10 mouse cellular contexts compared by ENCODE assay signal in genomic region chr2:168117967-168118366, GRCm38 (mm10). TPM values are rescaled to one million over a fixed set of nuclear protein-coding genes. Genes with fewer than 3 reads are reported as not detected.
A peak's percentile ranks its signal among the peaks of the same experiment; 100 is the strongest.
DNase-seq lines count a peak whose midpoint lies in the region; ATAC-seq and TF ChIP-seq lines count a peak whose summit lies in the region.
"Had no signal": no experiment of that assay in that cellular context is flagged by ENCODE, and none has a peak within 500 bp of the region (broad histone marks: within the 10 kb centered on the region; RNA-seq: fewer than 3 reads in every experiment).

No protein-coding gene starts in this region.

- H3K4me2 ChIP-seq in forebrain, embryonic 13.5 days: peak overlapping the region; percentile 67; the same call in 1 of the 2 replicates

- peaks cover 31% of the 10 kb centered on the region for H3K27me3 ChIP-seq in embryonic facial prominence, embryonic 10.5 days (replicated peaks; ENCODE audit: low read depth, poor library complexity, severe bottlenecking)
- 0 out of 2 replicates have a peak, but pooled peaks cover 7% of the 10 kb centered on the region for H3K27me3 ChIP-seq in forebrain, embryonic 13.5 days

- no peak for ATAC-seq in forebrain, embryonic 13.5 days
- ATAC-seq in megakaryocyte-erythroid progenitor cell, adult 5-6 weeks (replicated peaks; ENCODE audit: low FRiP score, low TSS enrichment, poor library complexity, severe bottlenecking): 0 out of 2 replicates have a peak, but pooled peaks have one; percentile 13

- intact Hi-C loops in left cerebral cortex, adult 2 months (cut with DNase I): loop anchor here (1.0 to 10.0 kb wide), 2 partner anchors 89 to 327 kb away; partner anchors contain the start of gene Adnp

- TF ChIP-seq CTCF in left cerebral cortex, adult 2 months (IDR thresholded peaks at IDR 0.05): no peak

- peak overlapping the region; percentile 30; the same call in 1 of the 2 replicates for H3K9ac ChIP-seq in forebrain, embryonic 13.5 days

- H3K4me3 ChIP-seq in left cerebral cortex, adult 2 months: peak overlapping the region; percentile 55
- H3K4me3 ChIP-seq in embryonic facial prominence, embryonic 10.5 days: peak overlapping the region; percentile 61
- no peak overlapping the region for H3K4me3 ChIP-seq in forebrain, embryonic 13.5 days

- peak in 1 of 2 experiments; percentile 52 for DNase-seq in left cerebral cortex, adult 2 months (ENCODE audit: extremely low spot score in 1 of 2, low spot score in 2 of 2)
- no peak for DNase-seq in left cerebral cortex, adult 11 months (ENCODE audit: low spot score)
- no peak for DNase-seq in embryonic facial prominence, embryonic 10.5 days (ENCODE audit: low spot score)
- no peak for DNase-seq in adrenal gland, adult 18-20 months (ENCODE audit: low spot score in 2 of 2)
- DNase-seq in gastrocnemius, postnatal 25 days: no peak
- no peak for DNase-seq in ovary, postnatal 10 days (ENCODE audit: low spot score)
- DNase-seq: cerebellum, adult 9-10 months; gastrocnemius, postnatal 36 days had no signal

- H3K4me1 ChIP-seq in embryonic facial prominence, embryonic 10.5 days: peaks cover 37% of the 10 kb centered on the region
- peaks cover 18% of the 10 kb centered on the region for H3K4me1 ChIP-seq in forebrain, embryonic 13.5 days

- H3K9me3 ChIP-seq in embryonic facial prominence, embryonic 10.5 days: no peaks in the 10 kb centered on the region
- no peaks in the 10 kb centered on the region for H3K9me3 ChIP-seq in forebrain, embryonic 13.5 days (replicated peaks)

- H3K27ac ChIP-seq in left cerebral cortex, adult 2 months: peak overlapping the region; percentile 83
- H3K27ac ChIP-seq in embryonic facial prominence, embryonic 10.5 days (replicated peaks): peak overlapping the region; percentile 82; the same call in 1 of the 2 replicates
- no peak overlapping the region for H3K27ac ChIP-seq in forebrain, embryonic 13.5 days

- no peaks in the 10 kb centered on the region for H3K36me3 ChIP-seq in embryonic facial prominence, embryonic 10.5 days (replicated peaks)
- H3K36me3 ChIP-seq in forebrain, embryonic 13.5 days (ENCODE audit: poor library complexity, severe bottlenecking): no peaks in the 10 kb centered on the region

- WGBS in embryonic facial prominence, embryonic 10.5 days: 47% methylated on average over 16 of the region's 16 CpGs
- WGBS in forebrain, embryonic 13.5 days: 54% methylated on average over 16 of the region's 16 CpGs

RNA-seq across cellular contexts. Expression of gene Pard6b, which starts 37.2 kb away (rescaled TPM):
- 1 to 10 TPM; 5.5 to 6.8 TPM for total RNA-seq in left cerebral cortex, adult 2 months (2021)
- 7.3 and 7.4 TPM in 2 replicates for polyA plus RNA-seq in embryonic facial prominence, embryonic 10.5 days (2016; fragmentation: Nextera tagmentation; extraction: Ambion mirVana)
- 7.6 and 7.7 TPM in 2 replicates for polyA plus RNA-seq in forebrain, embryonic 13.5 days (2015; fragmentation: Nextera tagmentation; extraction: Ambion mirVana)
- total RNA-seq in megakaryocyte-erythroid progenitor cell, adult 5-6 weeks (2014; fragmentation: Nextera tagmentation): 0.48 and 1.1 TPM in 2 replicates
- total RNA-seq in megakaryocyte-erythroid progenitor cell, adult 5-6 weeks (2017): 1.6 and 3.8 TPM in 2 replicates
- total RNA-seq in adrenal gland, adult 18-20 months (2021): 1 to 10 TPM; 1.2 to 1.6 TPM
- total RNA-seq in gastrocnemius, postnatal 25 days (2021): under 1 TPM; 0.43 to 0.62 TPM
